Mouse (Mus musculus) thymus, adult 2 months (tissue): ENCODE data around the gene Otof. TPM values are rescaled to one million over a fixed set of nuclear protein-coding genes. Genes with fewer than 3 reads are reported as not detected.

Source experiments
- DNase-seq: peaks from one replicate; pipeline ENCODE4 v3.0.0; 2021
- H3K27ac ChIP-seq: fragments of 200-500 bp; 2 replicates; pipeline ENCODE4 v1.5.1; 2012; ENCODE audit warnings: low read length, control low read depth; ENCODE audit not compliant: control insufficient read depth, insufficient read depth
- H3K27me3 ChIP-seq: fragments of 200-500 bp; 2 replicates; pipeline ENCODE4 v1.6.1; 2012; ENCODE audit warnings: mild to moderate bottlenecking, low read length, moderate library complexity, mixed read lengths; ENCODE audit not compliant: control insufficient read depth, insufficient read depth
- H3K36me3 ChIP-seq: fragments of 200-500 bp; 2 replicates; pipeline ENCODE4 v1.6.1; 2012; ENCODE audit warnings: mild to moderate bottlenecking, low read length, moderate library complexity; ENCODE audit not compliant: control insufficient read depth, insufficient read depth
- H3K4me1 ChIP-seq: fragments of 200-500 bp; replicated peaks from 2 replicates; pipeline ENCODE4 v1.6.1; 2012; ENCODE audit warnings: low read length; ENCODE audit not compliant: control insufficient read depth, insufficient read depth
- H3K4me3 ChIP-seq: fragments of 200-500 bp; 2 replicates; pipeline ENCODE4 v1.5.1; 2012; ENCODE audit warnings: mild to moderate bottlenecking, low read length, control low read depth, moderate library complexity; ENCODE audit not compliant: control insufficient read depth, insufficient read depth
- CTCF ChIP-seq: fragments of 200-500 bp; IDR thresholded peaks from 2 replicates; pipeline ENCODE4 v1.5.1; 2012; ENCODE audit warnings: mild to moderate bottlenecking, control low read depth, low read length, moderate library complexity, borderline replicate concordance; ENCODE audit not compliant: control insufficient read depth, poor library complexity, insufficient read depth; ENCODE audit errors: extremely low read depth
- POLR2A ChIP-seq: fragments of 200-500 bp; IDR thresholded peaks from 2 replicates; pipeline ENCODE4 v1.6.1; 2012; ENCODE audit warnings: mild to moderate bottlenecking, low read length, control low read depth, moderate library complexity; ENCODE audit not compliant: control insufficient read depth, poor library complexity, insufficient read depth; ENCODE audit errors: extremely low read depth
- WGBS: fragments of 180-500 bp; shearing (Covaris S2); methylation state at CpG from one replicate; pipeline ENCODE4 v1.1.7; 2018; 5-methylcytosine and 5-hydroxymethylcytosine counted together
- polyA plus RNA-seq: library from polyadenylated mRNA; depleted of rRNA; stranded (reverse); fragments of >200 nt; gene quantifications from 2 replicates; pipeline ENCODE4 v1.2.3, GENCODE M21; 2012

Otof gene
- polyA plus RNA-seq, 1 experiment: 0.94 TPM

DNA sequence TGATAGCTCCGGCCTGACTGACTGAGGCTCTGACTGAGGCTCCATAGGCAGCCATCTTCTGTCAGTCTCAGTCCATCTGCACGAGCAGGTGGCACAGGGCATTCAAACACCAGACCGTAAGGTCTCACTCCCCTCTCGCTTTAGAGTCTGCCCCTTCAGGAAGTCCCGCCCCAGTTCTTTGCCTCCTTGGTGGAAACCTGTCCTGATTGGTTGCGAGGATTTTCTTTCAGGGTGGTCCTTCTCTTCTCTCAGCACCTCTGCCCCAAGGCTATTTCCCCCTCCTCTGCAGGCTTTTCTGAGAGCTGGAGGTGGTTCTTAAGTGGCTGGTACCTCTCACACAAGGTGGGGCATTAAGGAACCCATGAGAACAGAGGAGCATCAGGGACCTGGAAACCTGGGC is 8.7 kb upstream of the Otof start:
- Histone ChIP-seq H3K27me3 (no peaks in the 10 kb centered on the region; the same call in 1 of the 2 replicates), H3K36me3 (no peaks in the 10 kb centered on the region), H3K27ac (no peak overlapping the region), H3K4me3 (no peak overlapping the region), H3K4me1 (0 out of 2 replicates have a peak, but pooled peaks cover 2% of the 10 kb centered on the region)
- TF ChIP-seq POLR2A: no peak
- TF ChIP-seq CTCF: no peak
- no peak for DNase-seq
- 62% methylated on average over 6 of the region's 6 CpGs for WGBS

- Histone ChIP-seq H3K4me1 (0 out of 2 replicates have a peak, but pooled peaks cover 2% of the 10 kb centered on the region), H3K27ac (no peak overlapping the region), H3K4me3 (no peak overlapping the region), H3K36me3 (no peaks in the 10 kb centered on the region), H3K27me3 (no peaks in the 10 kb centered on the region; the same call in 1 of the 2 replicates)
- WGBS: 49% methylated on average over 9 of the region's 9 CpGs
- DNase-seq: no peak
- TF ChIP-seq POLR2A: no peak
- TF ChIP-seq CTCF: no peak
Measured at GRCm38 (mm10) chr5:30466315-30466714, 4.6 kb upstream of the Otof start.

- DNase-seq: no peak
Measured at GRCm38 (mm10) chr5:30465861-30466260, 4.1 kb upstream of the Otof start, which contains the start of gene 1700001C02Rik. Gene 1700001C02Rik (plus strand): TSS chr5:30466047.

GRCm38 (mm10) chr5:30460155-30460554 is 1.6 kb downstream of the Otof start:
- no peak for DNase-seq
- H3K27ac ChIP-seq: no peak overlapping the region
- no peaks in the 10 kb centered on the region for H3K4me1 ChIP-seq
- H3K4me3 ChIP-seq: no peak overlapping the region
- TF ChIP-seq CTCF (no peak), POLR2A (no peak)
- H3K27me3 ChIP-seq: no peaks in the 10 kb centered on the region
- no peaks in the 10 kb centered on the region for H3K36me3 ChIP-seq
- WGBS: 58% methylated on average over 4 of the region's 4 CpGs

More at GRCm38 (mm10) chr5:30465861-30466260, 4.1 kb upstream of the Otof start, which contains the start of gene 1700001C02Rik:
- Histone ChIP-seq H3K36me3 (no peaks in the 10 kb centered on the region), H3K4me1 (0 out of 2 replicates have a peak, but pooled peaks cover 2% of the 10 kb centered on the region), H3K27ac (no peak within 1 kb of the TSS), H3K4me3 (no peak within 1 kb of the TSS), H3K27me3 (no peaks in the 10 kb centered on the region; the same call in 1 of the 2 replicates)
- 25% methylated on average over 21 of the region's 21 CpGs for WGBS
- TF ChIP-seq POLR2A (no peak), CTCF (no peak)

DNA sequence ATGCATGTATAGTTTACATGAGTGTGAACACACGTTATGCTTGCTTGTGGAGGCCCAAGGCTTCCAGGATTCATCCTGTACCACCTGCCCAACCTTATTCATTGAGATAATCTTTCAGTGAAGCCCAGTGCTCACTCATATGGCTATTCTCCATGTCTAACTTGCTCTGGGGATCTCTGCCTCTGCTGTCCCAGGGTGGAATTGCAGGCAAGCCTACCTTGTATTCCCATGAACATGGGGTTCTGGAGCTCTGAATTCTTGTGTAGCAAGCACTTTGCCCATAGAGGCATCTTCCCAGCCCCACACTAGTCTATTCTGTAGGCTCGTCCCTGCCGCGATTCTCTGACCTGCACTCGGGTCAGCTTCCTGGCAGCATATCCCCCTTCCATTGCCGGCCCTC is 5.7 kb downstream of the Otof start:
- Histone ChIP-seq H3K27ac (no peak overlapping the region), H3K27me3 (no peaks in the 10 kb centered on the region), H3K36me3 (no peaks in the 10 kb centered on the region), H3K4me1 (no peaks in the 10 kb centered on the region), H3K4me3 (no peak overlapping the region)
- no peak for DNase-seq
- TF ChIP-seq CTCF (no peak), POLR2A (no peak)
- WGBS: 56% methylated on average over 6 of the region's 6 CpGs

GRCm38 (mm10) chr5:30444327-30444895 is 17.3 kb downstream of the Otof start:
- TF ChIP-seq POLR2A (no peak), CTCF (no peak)
- no peak for DNase-seq
- no peaks in the 10 kb centered on the region for H3K4me1 ChIP-seq
- H3K4me3 ChIP-seq: no peak overlapping the region
- 94% methylated on average over 13 of the region's 13 CpGs for WGBS
- no peaks in the 10 kb centered on the region for H3K27me3 ChIP-seq
- H3K36me3 ChIP-seq: no peaks in the 10 kb centered on the region
- no peak overlapping the region for H3K27ac ChIP-seq
